Mouse (Mus musculus) neural tube, embryonic 11.5 days (tissue): ENCODE measurements around the gene Gm12569. TPM values are rescaled to one million over a fixed set of nuclear protein-coding genes. Genes with fewer than 3 reads are reported as not detected.

Experiments
- ATAC-seq: fragments of 200-750 bp; cut with Nextera tagmentation; 2 replicates; pipeline ENCODE4 v1.8.0; 2017; ENCODE audit warnings: moderate number of reproducible peaks, mild to moderate bottlenecking, moderate TSS enrichment, moderate library complexity; ENCODE audit not compliant: insufficient read depth, low FRiP score, low TSS enrichment
- DNase-seq: peaks from one replicate; pipeline ENCODE4 v3.0.0-alpha.2; 2015; ENCODE audit warnings: low spot score
- H3K27ac ChIP-seq: fragments of 300-500 bp; sonication (generic); 2 replicates; pipeline ENCODE4 v1.5.1; 2014; ENCODE audit warnings: low read depth, mild to moderate bottlenecking, low read length
- H3K27me3 ChIP-seq: fragments of 300-500 bp; sonication (generic); 2 replicates; pipeline ENCODE4 v1.6.1; 2014; ENCODE audit warnings: mild to moderate bottlenecking, low read length, mixed read lengths; ENCODE audit not compliant: control insufficient read depth, insufficient read depth
- H3K36me3 ChIP-seq: fragments of 300-500 bp; sonication (generic); 2 replicates; pipeline ENCODE4 v1.6.1; 2014; ENCODE audit warnings: mild to moderate bottlenecking, low read length, moderate library complexity, mixed read lengths; ENCODE audit not compliant: control insufficient read depth, insufficient read depth
- H3K4me1 ChIP-seq: fragments of 300-500 bp; sonication (generic); 2 replicates; pipeline ENCODE4 v1.6.1; 2014; ENCODE audit warnings: low read length, mixed read lengths; ENCODE audit not compliant: control insufficient read depth, insufficient read depth
- H3K4me2 ChIP-seq: fragments of 300-500 bp; sonication (generic); 2 replicates; pipeline ENCODE4 v1.6.1; 2014; ENCODE audit warnings: low read depth, mild to moderate bottlenecking, moderate library complexity
- H3K4me3 ChIP-seq: fragments of 300-500 bp; sonication (generic); 2 replicates; pipeline ENCODE4 v1.5.1; 2014; ENCODE audit warnings: low read depth, low read length
- H3K9ac ChIP-seq: fragments of 300-500 bp; sonication (generic); 2 replicates; pipeline ENCODE4 v1.6.1; 2014; ENCODE audit warnings: mild to moderate bottlenecking, low read length
- H3K9me3 ChIP-seq: fragments of 300-500 bp; sonication (generic); 2 replicates; pipeline ENCODE4 v1.6.1; 2016; ENCODE audit warnings: low read length; ENCODE audit not compliant: control insufficient read depth
- WGBS: fragments of 180-500 bp; shearing (Covaris S2); extraction: QIAGEN DNeasy Blood & Tissue Kit; methylation state at CpG from one replicate; pipeline ENCODE4 v1.1.7; 2014; 5-methylcytosine and 5-hydroxymethylcytosine counted together
- polyA plus RNA-seq: library from polyadenylated mRNA; unstranded; fragments of >200 nt; fragmentation: Nextera tagmentation; extraction: Ambion mirVana; gene quantifications from 2 replicates; pipeline ENCODE4 v1.2.1, GENCODE M21; 2014

The Gm12569 gene
- not detected in 2 replicates for polyA plus RNA-seq

DNA sequence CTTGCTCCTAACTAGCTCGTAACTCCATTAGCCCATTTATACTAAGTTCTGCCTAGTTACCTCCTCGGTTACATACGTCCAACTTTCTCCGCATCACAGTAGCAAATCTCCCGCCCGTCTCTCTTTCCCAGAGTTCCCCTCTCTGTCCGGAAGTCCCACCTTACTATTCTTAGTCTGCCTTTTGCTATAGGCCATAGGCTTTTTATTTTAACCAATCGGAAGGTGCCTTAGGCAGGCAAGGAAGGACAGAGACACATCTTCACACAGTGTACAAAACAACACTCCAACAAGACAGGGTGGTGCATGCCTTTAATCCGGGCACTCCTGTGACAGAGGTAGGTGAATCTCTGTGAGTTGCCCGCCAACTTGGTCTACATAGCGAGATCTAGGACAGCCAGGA is at the start of gene Gm12569:
Gene Gm12569, plus strand, starts transcription at position 166 of the 400 bp plus-strand sequence.
- Histone ChIP-seq H3K27ac (no peak within 1 kb of the TSS), H3K9ac (no peak within 1 kb of the TSS), H3K9me3 (no peaks in the 10 kb centered on the region), H3K4me3 (no peak within 1 kb of the TSS), H3K36me3 (no peaks in the 10 kb centered on the region), H3K27me3 (no peaks in the 10 kb centered on the region), H3K4me2 (no peak within 1 kb of the TSS), H3K4me1 (no peaks in the 10 kb centered on the region)
- DNase-seq (no peak), ATAC-seq (no peak)
- 94% methylated on average over 11 of the region's 11 CpGs for WGBS

DNA sequence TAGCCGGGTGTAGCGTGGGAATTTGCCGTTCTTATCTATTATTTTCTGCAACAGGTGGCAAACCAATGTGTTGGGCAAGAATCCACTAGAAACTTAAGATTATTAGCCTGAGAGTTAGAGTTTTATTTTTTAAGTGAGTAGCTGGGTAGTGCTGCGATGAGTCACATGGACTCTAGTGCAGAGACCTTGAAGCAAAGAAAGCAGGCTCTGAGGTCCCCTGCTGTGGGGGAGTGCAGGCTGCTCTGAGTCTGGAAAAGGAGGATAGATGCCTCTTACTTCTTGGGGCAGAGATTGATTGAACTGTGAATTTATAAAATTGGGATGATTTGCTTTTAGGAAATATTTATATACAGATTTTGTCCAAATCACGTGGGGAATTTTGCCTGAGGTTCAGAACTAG is 17.5 kb upstream of the Gm12569 start:
- Histone ChIP-seq H3K4me1 (no peaks in the 10 kb centered on the region), H3K9ac (no peak overlapping the region), H3K4me3 (no peak overlapping the region), H3K36me3 (no peaks in the 10 kb centered on the region), H3K27ac (no peak overlapping the region), H3K9me3 (no peaks in the 10 kb centered on the region), H3K27me3 (no peaks in the 10 kb centered on the region), H3K4me2 (no peak overlapping the region)
- ATAC-seq (no peak), DNase-seq (no peak)
- WGBS, result 85% methylated on average over 5 of the region's 5 CpGs

DNA sequence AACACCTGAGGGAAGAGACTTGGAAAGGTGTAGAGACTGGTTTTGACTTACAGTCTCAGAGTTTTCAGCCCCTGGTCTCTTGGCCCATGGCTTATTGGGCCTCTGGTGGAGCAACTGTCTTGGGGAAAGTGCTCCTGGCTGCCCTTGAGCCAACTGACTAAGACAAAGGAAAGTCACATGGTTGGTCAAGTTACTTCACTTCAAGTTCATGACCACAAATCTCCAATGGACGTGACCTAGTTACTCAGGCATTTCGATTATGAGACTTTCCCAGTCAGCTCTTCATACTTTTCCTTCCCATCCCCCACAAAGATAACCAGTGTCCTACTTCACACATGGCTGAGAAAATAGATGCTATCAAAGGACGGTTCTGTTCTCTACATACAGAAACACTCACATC is 12.5 kb upstream of the Gm12569 start:
- Histone ChIP-seq H3K27ac (no peak overlapping the region), H3K27me3 (no peaks in the 10 kb centered on the region), H3K4me2 (no peak overlapping the region), H3K4me1 (no peaks in the 10 kb centered on the region), H3K36me3 (no peaks in the 10 kb centered on the region), H3K4me3 (no peak overlapping the region), H3K9ac (no peak overlapping the region), H3K9me3 (no peaks in the 10 kb centered on the region)
- DNase-seq, result no peak
- WGBS, result 91% methylated on average over 3 of the region's 3 CpGs
- no peak for ATAC-seq

DNA sequence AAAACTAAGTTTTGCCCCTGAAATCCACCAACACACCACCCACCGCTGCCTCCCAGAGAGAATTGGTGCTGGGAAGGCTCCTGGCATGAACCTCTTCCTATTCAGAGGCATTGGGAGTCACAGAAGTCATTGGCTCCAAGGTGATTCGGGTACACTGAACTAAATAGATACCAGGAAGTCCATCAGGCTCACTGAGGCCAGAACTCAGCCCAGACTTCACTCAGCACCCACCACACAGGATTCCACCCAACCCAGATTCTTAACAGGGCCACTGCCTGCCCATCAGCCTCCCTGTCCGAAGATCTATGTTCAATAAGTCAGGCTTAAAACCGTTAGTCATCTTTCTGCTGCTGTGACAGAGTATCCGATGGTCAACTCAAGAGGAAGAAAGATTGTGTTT is 8.8 kb upstream of the Gm12569 start:
- no peak for ATAC-seq
- 89% methylated on average over 5 of the region's 5 CpGs for WGBS

DNA sequence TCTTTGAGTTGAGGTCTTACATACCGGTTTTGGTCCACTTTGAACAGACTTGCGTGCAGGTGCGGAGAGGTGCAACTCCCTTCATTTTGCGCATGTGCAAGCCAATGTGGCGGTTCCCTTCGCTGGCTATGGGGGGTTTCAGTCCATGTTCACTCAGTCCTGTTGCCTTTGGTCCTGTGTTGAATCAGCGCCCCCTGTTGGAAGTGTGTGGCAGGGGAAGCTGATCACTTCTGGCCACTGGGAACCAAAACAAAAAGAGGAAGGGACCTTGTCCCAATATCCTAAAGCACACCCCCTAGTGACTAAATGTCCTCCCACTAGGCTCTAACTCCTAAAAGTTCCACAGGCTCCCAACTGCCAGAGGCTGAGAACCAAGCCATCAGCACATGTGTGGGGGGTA is 6.3 kb upstream of the Gm12569 start:
- no peak overlapping the region for H3K4me3 ChIP-seq
- no peak overlapping the region for H3K9ac ChIP-seq
- H3K27ac ChIP-seq, result no peak overlapping the region
- H3K9me3 ChIP-seq, result no peaks in the 10 kb centered on the region
- 88% methylated on average over 7 of the region's 7 CpGs for WGBS
- DNase-seq, result no peak
- no peaks in the 10 kb centered on the region for H3K4me1 ChIP-seq
- ATAC-seq, result no peak
- no peaks in the 10 kb centered on the region for H3K36me3 ChIP-seq
- no peak overlapping the region for H3K4me2 ChIP-seq
- no peaks in the 10 kb centered on the region for H3K27me3 ChIP-seq

More for the DNA sequence above, 8.8 kb upstream of the Gm12569 start:
- Histone ChIP-seq H3K9ac (no peak overlapping the region), H3K36me3 (no peaks in the 10 kb centered on the region), H3K9me3 (no peaks in the 10 kb centered on the region), H3K4me2 (no peak overlapping the region), H3K4me1 (no peaks in the 10 kb centered on the region), H3K4me3 (no peak overlapping the region), H3K27ac (no peak overlapping the region), H3K27me3 (no peaks in the 10 kb centered on the region)
- no peak for DNase-seq

DNA sequence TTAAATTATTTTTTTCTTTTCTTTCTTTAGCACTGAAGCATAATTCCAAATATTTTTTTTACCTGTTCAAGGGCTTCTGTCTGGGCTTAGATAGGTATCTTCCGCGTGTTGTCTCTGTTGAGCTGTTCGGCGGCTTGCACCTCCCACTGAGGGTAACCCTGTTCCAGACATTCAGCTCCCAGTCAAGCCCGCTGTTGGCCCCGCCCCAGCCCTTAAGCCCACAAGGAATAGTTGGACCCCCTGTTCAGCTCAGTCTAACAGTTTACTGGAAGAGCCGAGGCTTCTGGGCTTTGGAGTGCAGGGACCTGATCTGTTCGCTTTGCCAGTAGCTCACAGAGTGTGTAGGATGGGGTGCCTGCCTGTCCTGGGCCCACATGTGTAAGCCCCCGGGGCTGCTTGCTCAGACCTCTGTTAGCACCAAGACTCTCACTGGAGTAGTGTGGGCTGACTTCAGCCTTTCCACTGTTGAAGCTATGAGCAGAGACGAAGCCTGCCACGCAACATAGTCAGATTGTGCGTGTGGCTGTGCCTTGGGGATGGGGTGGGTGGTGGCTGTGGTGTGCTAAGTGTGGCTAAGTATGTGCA is 785 bp upstream of the Gm12569 start:
- H3K9ac ChIP-seq, result no peak overlapping the region
- no peaks in the 10 kb centered on the region for H3K9me3 ChIP-seq
- H3K27me3 ChIP-seq, result no peaks in the 10 kb centered on the region
- H3K4me1 ChIP-seq, result no peaks in the 10 kb centered on the region
- WGBS, result 84% methylated on average over 12 of the region's 12 CpGs
- no peak overlapping the region for H3K4me2 ChIP-seq
- DNase-seq, result no peak
- H3K4me3 ChIP-seq, result no peak overlapping the region
- no peak overlapping the region for H3K27ac ChIP-seq
- ATAC-seq, result no peak
- no peaks in the 10 kb centered on the region for H3K36me3 ChIP-seq

DNA sequence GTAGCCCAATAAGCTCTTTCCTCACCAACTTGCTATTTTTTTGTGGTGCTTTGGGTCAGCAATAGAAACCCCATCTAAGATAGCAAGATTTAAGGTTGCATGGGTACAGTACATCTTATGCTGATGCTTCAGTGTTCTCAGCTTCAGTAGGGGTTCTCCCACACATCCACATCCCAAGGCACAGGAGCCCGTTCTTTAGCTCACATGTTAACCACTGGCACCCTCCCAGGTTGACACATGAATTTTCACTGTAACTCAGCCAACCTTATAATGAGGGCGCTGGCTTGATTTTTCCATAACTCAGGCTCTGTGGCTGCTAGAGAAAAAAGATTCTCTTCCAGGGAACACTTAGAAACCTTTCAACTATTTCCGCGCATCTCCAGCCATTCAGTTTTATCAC is 6.8 kb downstream of the Gm12569 start:
- H3K9me3 ChIP-seq, result no peaks in the 10 kb centered on the region
- ATAC-seq (no peak), DNase-seq (no peak)
- no peaks in the 10 kb centered on the region for H3K36me3 ChIP-seq
- H3K27ac ChIP-seq, result no peak overlapping the region
- H3K4me2 ChIP-seq, result no peak overlapping the region
- no peaks in the 10 kb centered on the region for H3K27me3 ChIP-seq
- no peak overlapping the region for H3K4me3 ChIP-seq
- 91% methylated on average over 4 of the region's 4 CpGs for WGBS
- no peak overlapping the region for H3K9ac ChIP-seq
- H3K4me1 ChIP-seq, result no peaks in the 10 kb centered on the region

DNA sequence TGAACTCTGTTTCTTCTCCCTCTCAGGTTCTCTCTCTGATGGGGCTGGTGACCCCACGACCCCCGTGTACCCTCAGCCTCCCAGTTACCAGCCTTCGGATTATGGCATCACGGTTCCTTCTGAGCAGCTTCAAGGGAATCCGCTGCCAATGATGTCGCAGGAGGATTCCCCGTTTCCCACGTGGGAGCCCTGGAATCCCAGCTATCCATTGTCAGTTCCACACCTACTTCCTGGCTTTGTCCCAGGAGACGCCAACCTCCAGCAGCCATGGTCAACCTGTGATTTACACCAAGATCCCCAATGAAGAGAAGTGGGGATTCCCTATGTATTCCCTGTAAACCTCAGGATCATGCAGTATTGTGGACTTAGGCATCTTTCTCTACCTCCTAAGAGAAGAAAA is 14.4 kb downstream of the Gm12569 start:
- WGBS, result 86% methylated on average over 9 of the region's 9 CpGs
- DNase-seq (no peak), ATAC-seq (no peak)
- H3K9me3 ChIP-seq, result no peaks in the 10 kb centered on the region
- H3K9ac ChIP-seq, result no peak overlapping the region
- no peaks in the 10 kb centered on the region for H3K27me3 ChIP-seq
- H3K4me2 ChIP-seq, result no peak overlapping the region
- no peak overlapping the region for H3K27ac ChIP-seq
- H3K36me3 ChIP-seq, result no peaks in the 10 kb centered on the region
- no peak overlapping the region for H3K4me3 ChIP-seq
- H3K4me1 ChIP-seq, result no peaks in the 10 kb centered on the region

DNA sequence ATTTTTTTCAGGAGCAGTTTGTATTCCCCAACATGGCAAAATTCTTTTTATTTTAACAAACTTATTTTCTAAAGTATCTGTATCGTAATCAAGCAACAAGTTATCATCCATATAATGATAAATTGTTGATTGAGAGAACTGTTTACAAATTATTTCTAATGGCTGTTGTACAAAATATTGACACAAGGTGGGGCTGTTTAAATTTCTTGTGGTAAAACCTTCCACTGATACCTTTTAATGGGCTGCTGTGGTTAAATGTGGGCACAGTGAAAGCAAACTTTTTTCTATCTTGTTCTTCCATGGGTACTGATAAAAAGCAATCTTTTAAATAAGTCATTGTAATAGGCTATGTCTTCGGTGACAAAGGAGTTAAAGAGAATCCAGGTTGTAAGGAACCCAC is 22.6 kb downstream of the Gm12569 start:
- Histone ChIP-seq H3K4me2 (no peak overlapping the region), H3K27me3 (no peaks in the 10 kb centered on the region), H3K36me3 (no peaks in the 10 kb centered on the region), H3K27ac (no peak overlapping the region), H3K9me3 (no peaks in the 10 kb centered on the region), H3K4me1 (no peaks in the 10 kb centered on the region), H3K4me3 (no peak overlapping the region), H3K9ac (no peak overlapping the region)
- DNase-seq, result no peak
- WGBS, result 86% methylated on average over 2 of the region's 2 CpGs
- no peak for ATAC-seq
